Mouse (Mus musculus) B cell, adult 67 days (primary cell): ENCODE measurements around the gene Cyth2. TPM values are rescaled to one million over a fixed set of nuclear protein-coding genes. Genes with fewer than 3 reads are reported as not detected.

ENCODE experiments used
- total RNA-seq, 2 experiments: library from RNA; stranded (reverse); gene quantifications; 4 replicates each; pipeline ENCODE4 v1.2.4; 2023

The Cyth2 gene
- 100 to 1,000 TPM; 108 to 146 TPM for total RNA-seq

GRCm38 (mm10) chr7:45813787-45814779 is at the start of gene Cyth2:
Gene Cyth2 (minus strand): TSS chr7:45814581.

GRCm38 (mm10) chr7:45830427-45831127 is 16.2 kb upstream of the Cyth2 start, which contains the start of gene Grwd1:
Gene Grwd1 (minus strand): TSS chr7:45830944.

GRCm38 (mm10) chr7:45824598-45824997 is 10.2 kb upstream of the Cyth2 start, which contains the start of gene Kcnj14:
Gene Kcnj14 (minus strand): TSS chr7:45824782.

GRCm38 (mm10) chr7:45784524-45785372 is 29.6 kb downstream of the Cyth2 start, which contains the start of gene Sult2b1:
Gene Sult2b1 (minus strand): TSS chr7:45784669.

GRCm38 (mm10) chr7:45783511-45784091 is 30.8 kb downstream of the Cyth2 start, which contains the start of gene Lmtk3:
Gene Lmtk3 (plus strand): TSS chr7:45783738.

Other genes with a start within 250 kb of the Cyth2 start
- gene Bcat2, start 244.4 kb downstream of the Cyth2 start, total RNA-seq = 10 to 100 TPM; 28.7 to 47.2 TPM
- not detected for gene Fgf21, start 199.1 kb downstream of the Cyth2 start, total RNA-seq
- not detected for gene Fut1, start 197.3 kb downstream of the Cyth2 start, total RNA-seq
- not detected for gene Izumo1, start 192.8 kb downstream of the Cyth2 start, total RNA-seq
- not detected for gene Rasip1, start 187.1 kb downstream of the Cyth2 start, total RNA-seq
- gene Mamstr, start 174.6 kb downstream of the Cyth2 start, total RNA-seq = not detected
- not detected for gene Fut2, start 148.2 kb downstream of the Cyth2 start, total RNA-seq
- gene Ntn5, start 130.6 kb downstream of the Cyth2 start, total RNA-seq = not detected
- gene Sec1, start 120.2 kb downstream of the Cyth2 start, total RNA-seq = not detected
- not detected for gene Car11, start 114.7 kb downstream of the Cyth2 start, total RNA-seq
- 10 to 100 TPM; 18.5 to 23.3 TPM for gene Dbp, start 109.5 kb downstream of the Cyth2 start, total RNA-seq
- 1,000 to 10,000 TPM; 1,959 to 2,082 TPM for gene Rpl18, start 99.1 kb downstream of the Cyth2 start, total RNA-seq
- gene Sphk2, start 96.6 kb downstream of the Cyth2 start, total RNA-seq = 10 to 100 TPM; 33.4 to 41.2 TPM
- gene Fam83e, start 93.4 kb downstream of the Cyth2 start, total RNA-seq = under 1 TPM; 0.42 to 0.99 TPM
- not detected for gene Spaca4, start 88.8 kb downstream of the Cyth2 start, total RNA-seq
- gene Lmtk3, start 30.8 kb downstream of the Cyth2 start, total RNA-seq = under 1 TPM in 1 of 2 experiments, not detected in 1; 0.26 TPM
- not detected for gene Sult2b1, start 29.9 kb downstream of the Cyth2 start, total RNA-seq
- 1 to 10 TPM; 2.3 to 3.3 TPM for gene Kcnj14, start 10.2 kb upstream of the Cyth2 start, total RNA-seq
- gene Grwd1, start 16.4 kb upstream of the Cyth2 start, total RNA-seq = 10 to 100 TPM; 27.9 to 32.7 TPM
- 10 to 100 TPM; 60.0 to 71.8 TPM for gene Kdelr1, start 58.2 kb upstream of the Cyth2 start, total RNA-seq
- gene Grin2d, start 63.8 kb upstream of the Cyth2 start, total RNA-seq = under 1 TPM; 0.38 to 0.47 TPM
- gene Syngr4, start 82.1 kb upstream of the Cyth2 start, total RNA-seq = not detected
- 10 to 100 TPM in 1 of 2 experiments, 1 to 10 TPM in 1; 7.6 to 10.8 TPM for gene Tmem143, start 82.4 kb upstream of the Cyth2 start, total RNA-seq
- gene Emp3, start 106.8 kb upstream of the Cyth2 start, total RNA-seq = 100 to 1,000 TPM; 199 to 219 TPM
- gene Ccdc114, start 109.5 kb upstream of the Cyth2 start, total RNA-seq = 1 to 10 TPM; 6.3 TPM
- gene Abcc6, start 215.7 kb upstream of the Cyth2 start, total RNA-seq = not detected
- 10 to 100 TPM; 41.5 to 43.6 TPM for gene Nomo1, start 219.1 kb upstream of the Cyth2 start, total RNA-seq